Mouse (Mus musculus): Measurements from ENCODE around the gene Cask.

DNA sequence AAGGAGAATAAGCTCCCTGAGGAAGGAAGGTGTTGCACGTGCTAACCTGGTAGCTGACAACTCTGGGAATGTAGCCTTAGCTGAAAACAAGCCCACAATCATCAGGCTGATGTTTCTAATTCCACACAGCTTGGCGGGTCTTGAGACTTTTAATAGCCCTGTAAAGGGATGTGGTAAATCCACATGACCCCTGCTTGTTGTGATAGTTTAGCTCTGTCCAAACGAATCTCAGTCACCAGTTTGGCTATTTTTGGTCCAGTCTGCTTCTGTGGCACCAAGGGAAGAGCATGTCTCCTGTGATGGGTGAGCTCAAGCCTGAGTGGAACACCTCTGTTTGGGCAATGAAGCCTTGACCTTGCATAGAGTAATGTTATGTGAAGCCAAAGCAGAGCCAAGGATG, 244.4 kb downstream of the Cask start:
- TF ChIP-seq CTCF (IDR thresholded peaks at IDR 0.05; ENCODE audit: borderline replicate concordance, control insufficient read depth, extremely low read depth, insufficient read depth, low read length, poor library complexity) (no peak), POLR2A (IDR thresholded peaks at IDR 0.05; ENCODE audit: control insufficient read depth, extremely low read depth, insufficient read depth, low read length, poor library complexity) (no peak)
